Mouse (Mus musculus): ENCODE data around the gene Dohh.

DNA sequence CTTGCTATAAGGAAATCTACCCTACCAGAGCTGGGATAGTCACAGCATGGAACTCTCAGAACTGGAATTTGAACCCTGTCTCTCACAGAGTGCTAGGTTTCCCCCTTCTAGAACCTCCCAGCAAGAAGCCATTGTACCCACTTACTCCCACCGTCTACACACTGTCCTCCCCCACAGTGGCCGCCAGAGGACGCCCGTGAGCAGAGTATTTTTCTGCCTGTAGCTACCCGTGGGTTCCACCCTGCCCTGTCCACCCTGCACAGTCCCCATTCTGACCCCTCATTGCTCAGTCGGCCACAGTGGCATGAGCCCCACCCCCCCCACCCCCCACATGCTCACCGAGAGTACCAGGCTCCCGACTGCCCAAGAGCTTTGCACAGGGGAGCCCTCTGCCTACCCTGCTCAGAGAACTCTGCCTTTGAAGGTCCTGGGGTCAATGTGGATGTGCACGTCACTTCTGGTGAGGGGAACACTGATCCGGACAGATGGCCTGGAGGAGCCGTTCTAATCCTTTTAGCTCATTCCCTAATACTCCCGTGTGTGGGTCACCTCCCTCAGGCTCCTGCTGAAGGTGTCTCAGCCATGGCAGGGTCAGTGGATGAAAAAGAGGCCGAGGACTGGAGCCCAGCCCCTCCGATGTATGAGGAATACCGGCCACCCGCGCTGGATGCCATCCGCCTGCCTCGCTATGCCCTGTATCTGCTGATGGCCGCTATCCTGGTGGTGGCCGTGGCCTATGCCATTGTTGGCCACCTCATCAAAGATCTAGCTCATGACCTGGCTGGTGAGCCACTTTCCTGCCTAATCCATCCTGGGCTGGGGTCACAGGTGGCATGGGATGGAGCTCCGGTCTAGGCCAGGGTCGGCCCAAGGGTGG lies 5.8 kb downstream of the Dohh start:
- TF ChIP-seq CTCF (conservative IDR thresholded peaks at IDR 0.05; ENCODE audit: low read length): peak; percentile 98
- TF ChIP-seq POU5F1 (IDR thresholded peaks at IDR 0.05; ENCODE audit: borderline replicate concordance, low read length): no peak
